Mouse (Mus musculus) neural tube, embryonic 11.5 days (tissue): ENCODE measurements around the gene Sstr4. TPM values are rescaled to one million over a fixed set of nuclear protein-coding genes. Genes with fewer than 3 reads are reported as not detected.

ENCODE experiments used
- ATAC-seq: fragments of 200-750 bp; cut with Nextera tagmentation; 2 replicates; pipeline ENCODE4 v1.8.0; 2017; ENCODE audit warnings: moderate number of reproducible peaks, mild to moderate bottlenecking, moderate TSS enrichment, moderate library complexity; ENCODE audit not compliant: insufficient read depth, low FRiP score, low TSS enrichment
- DNase-seq: peaks from one replicate; pipeline ENCODE4 v3.0.0-alpha.2; 2015; ENCODE audit warnings: low spot score
- H3K27ac ChIP-seq: fragments of 300-500 bp; sonication (generic); 2 replicates; pipeline ENCODE4 v1.5.1; 2014; ENCODE audit warnings: low read depth, mild to moderate bottlenecking, low read length
- H3K27me3 ChIP-seq: fragments of 300-500 bp; sonication (generic); 2 replicates; pipeline ENCODE4 v1.6.1; 2014; ENCODE audit warnings: mild to moderate bottlenecking, low read length, mixed read lengths; ENCODE audit not compliant: control insufficient read depth, insufficient read depth
- H3K36me3 ChIP-seq: fragments of 300-500 bp; sonication (generic); 2 replicates; pipeline ENCODE4 v1.6.1; 2014; ENCODE audit warnings: mild to moderate bottlenecking, low read length, moderate library complexity, mixed read lengths; ENCODE audit not compliant: control insufficient read depth, insufficient read depth
- H3K4me1 ChIP-seq: fragments of 300-500 bp; sonication (generic); 2 replicates; pipeline ENCODE4 v1.6.1; 2014; ENCODE audit warnings: low read length, mixed read lengths; ENCODE audit not compliant: control insufficient read depth, insufficient read depth
- H3K4me2 ChIP-seq: fragments of 300-500 bp; sonication (generic); 2 replicates; pipeline ENCODE4 v1.6.1; 2014; ENCODE audit warnings: low read depth, mild to moderate bottlenecking, moderate library complexity
- H3K4me3 ChIP-seq: fragments of 300-500 bp; sonication (generic); 2 replicates; pipeline ENCODE4 v1.5.1; 2014; ENCODE audit warnings: low read depth, low read length
- H3K9ac ChIP-seq: fragments of 300-500 bp; sonication (generic); 2 replicates; pipeline ENCODE4 v1.6.1; 2014; ENCODE audit warnings: mild to moderate bottlenecking, low read length
- H3K9me3 ChIP-seq: fragments of 300-500 bp; sonication (generic); 2 replicates; pipeline ENCODE4 v1.6.1; 2016; ENCODE audit warnings: low read length; ENCODE audit not compliant: control insufficient read depth
- WGBS: fragments of 180-500 bp; shearing (Covaris S2); extraction: QIAGEN DNeasy Blood & Tissue Kit; methylation state at CpG from one replicate; pipeline ENCODE4 v1.1.7; 2014; 5-methylcytosine and 5-hydroxymethylcytosine counted together
- polyA plus RNA-seq: library from polyadenylated mRNA; unstranded; fragments of >200 nt; fragmentation: Nextera tagmentation; extraction: Ambion mirVana; gene quantifications from 2 replicates; pipeline ENCODE4 v1.2.1, GENCODE M21; 2014

Sstr4 gene
- polyA plus RNA-seq, 1 experiment from 2014 or later = 0.80 TPM

DNA sequence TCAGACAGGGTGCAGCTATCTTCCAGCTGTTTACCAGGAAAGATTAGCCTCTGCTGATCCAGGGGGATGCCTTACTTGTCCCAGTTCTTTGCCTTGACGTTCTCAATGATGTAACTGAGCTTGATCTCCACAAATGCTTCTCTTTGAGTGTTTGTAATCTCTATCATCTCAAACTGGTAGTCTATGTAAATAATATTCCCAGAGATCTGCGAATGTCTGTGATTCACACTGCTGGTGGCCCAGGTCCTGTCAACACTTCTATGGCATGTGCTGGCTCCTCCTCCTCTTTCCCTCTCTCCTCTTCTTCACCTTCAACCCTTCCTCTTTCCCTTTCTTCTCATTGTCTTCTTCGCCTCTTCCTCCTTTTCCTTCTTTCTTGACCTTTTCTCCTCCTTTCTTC, 24.0 kb downstream of the Sstr4 start:
- no peak for ATAC-seq
- H3K4me3 ChIP-seq = no peak overlapping the region

DNA sequence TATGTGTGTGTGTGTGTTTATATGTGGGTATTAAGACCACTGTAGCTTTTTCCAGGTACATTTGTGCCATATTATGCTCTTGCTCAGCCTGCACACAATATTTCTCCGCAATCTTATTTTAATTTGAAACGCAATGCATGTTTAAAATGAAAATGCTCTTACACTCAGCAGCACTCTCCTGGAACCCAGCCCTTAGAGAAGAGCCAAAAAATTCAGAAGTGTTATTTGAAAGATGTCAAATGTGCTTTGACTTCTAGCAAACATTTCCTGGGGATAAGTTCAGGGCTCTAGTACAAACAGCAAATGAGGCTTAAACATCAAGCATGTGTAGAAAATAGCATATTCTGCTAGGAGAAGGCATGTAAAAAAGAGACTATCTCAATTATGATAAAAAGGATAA, 24.6 kb downstream of the Sstr4 start:
- no peak for DNase-seq
- WGBS = 97% methylated on average over 2 of the region's 2 CpGs
- H3K27me3 ChIP-seq = no peaks in the 10 kb centered on the region
- H3K27ac ChIP-seq = no peak overlapping the region
- no peaks in the 10 kb centered on the region for H3K9me3 ChIP-seq
- H3K4me2 ChIP-seq = no peak overlapping the region
- ATAC-seq = no peak
- no peaks in the 10 kb centered on the region for H3K36me3 ChIP-seq
- no peak overlapping the region for H3K4me3 ChIP-seq
- H3K4me1 ChIP-seq = no peaks in the 10 kb centered on the region
- H3K9ac ChIP-seq = no peak overlapping the region

More for the DNA sequence above, 24.0 kb downstream of the Sstr4 start:
- H3K9ac ChIP-seq = no peak overlapping the region
- H3K4me2 ChIP-seq = no peak overlapping the region
- H3K9me3 ChIP-seq = no peaks in the 10 kb centered on the region
- H3K36me3 ChIP-seq = no peaks in the 10 kb centered on the region
- no peak for DNase-seq
- H3K4me1 ChIP-seq = no peaks in the 10 kb centered on the region
- H3K27me3 ChIP-seq = no peaks in the 10 kb centered on the region
- no peak overlapping the region for H3K27ac ChIP-seq
- WGBS = 80% methylated on average over 3 of the region's 3 CpGs

GRCm38 (mm10) chr2:148421112-148421511, 26.0 kb downstream of the Sstr4 start:
- ATAC-seq (no peak), DNase-seq (no peak)
- H3K4me2 ChIP-seq = no peak overlapping the region
- H3K36me3 ChIP-seq = no peaks in the 10 kb centered on the region
- WGBS = 74% methylated on average over 1 of the region's 1 CpGs
- H3K4me3 ChIP-seq = no peak overlapping the region
- H3K9ac ChIP-seq = no peak overlapping the region
- no peak overlapping the region for H3K27ac ChIP-seq
- H3K9me3 ChIP-seq = no peaks in the 10 kb centered on the region
- H3K4me1 ChIP-seq = no peaks in the 10 kb centered on the region
- H3K27me3 ChIP-seq = no peaks in the 10 kb centered on the region

DNA sequence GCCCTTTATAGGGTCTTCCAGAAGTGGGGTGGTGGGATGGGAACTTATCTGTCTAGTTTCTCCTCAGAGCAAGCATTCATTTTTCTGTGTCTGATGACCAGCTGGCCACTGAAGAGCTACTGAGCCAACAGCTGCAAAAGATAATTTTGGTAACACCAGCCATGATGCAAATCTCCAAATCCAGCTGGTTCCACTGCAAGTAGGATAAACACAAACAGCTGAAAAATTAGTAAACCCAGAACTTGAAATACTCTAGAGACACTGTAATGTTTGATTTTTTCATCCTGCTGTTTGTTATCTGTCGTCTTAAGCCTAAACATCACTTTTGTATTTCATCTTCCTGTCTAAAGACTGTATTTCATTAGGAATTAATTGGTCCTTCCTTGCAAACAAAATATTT, 26.6 kb downstream of the Sstr4 start:
- no peak overlapping the region for H3K9ac ChIP-seq
- no peak overlapping the region for H3K4me2 ChIP-seq
- no peaks in the 10 kb centered on the region for H3K36me3 ChIP-seq
- H3K27me3 ChIP-seq = no peaks in the 10 kb centered on the region
- H3K4me3 ChIP-seq = no peak overlapping the region
- no peak for DNase-seq
- H3K4me1 ChIP-seq = no peaks in the 10 kb centered on the region
- WGBS = 73% methylated on average over 1 of the region's 1 CpGs
- no peak overlapping the region for H3K27ac ChIP-seq
- ATAC-seq = no peak
- no peaks in the 10 kb centered on the region for H3K9me3 ChIP-seq

DNA sequence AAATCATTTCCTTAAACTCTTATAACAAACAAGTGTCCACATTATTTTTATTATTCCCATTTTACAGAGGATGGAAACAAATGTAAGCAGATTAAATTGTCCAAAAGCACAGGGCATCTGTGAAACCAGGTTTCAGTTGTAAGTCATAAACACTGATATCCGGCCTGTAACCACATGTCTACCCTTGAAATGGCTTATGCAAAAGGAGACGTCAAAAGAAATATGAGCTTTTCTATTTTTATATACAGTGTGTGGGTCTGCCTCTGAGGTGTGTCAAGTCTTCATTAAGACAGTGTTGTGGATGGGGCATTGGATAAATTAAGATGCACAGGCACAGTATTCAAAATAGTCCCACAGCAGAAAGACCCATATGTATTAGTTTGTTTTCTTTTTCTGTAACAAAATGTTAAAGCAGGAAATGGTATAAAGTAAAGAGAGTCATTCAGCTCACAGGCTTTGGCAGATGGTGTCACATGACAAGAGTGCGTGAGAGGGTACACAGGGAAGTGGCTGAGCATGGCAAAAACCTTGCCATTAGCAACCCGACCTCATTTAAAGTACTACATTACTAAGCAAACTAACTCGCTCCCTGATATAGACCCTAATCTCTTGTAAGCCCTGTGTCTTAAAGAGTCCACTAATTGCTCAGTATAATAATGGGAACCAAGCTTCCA, 30.7 kb downstream of the Sstr4 start:
- no peaks in the 10 kb centered on the region for H3K36me3 ChIP-seq
- ATAC-seq (no peak), DNase-seq (no peak)
- WGBS = 82% methylated on average over 5 of the region's 5 CpGs
- H3K4me3 ChIP-seq = no peak overlapping the region
- H3K9me3 ChIP-seq = no peaks in the 10 kb centered on the region
- H3K4me1 ChIP-seq = no peaks in the 10 kb centered on the region
- no peak overlapping the region for H3K9ac ChIP-seq
- no peak overlapping the region for H3K27ac ChIP-seq
- no peaks in the 10 kb centered on the region for H3K27me3 ChIP-seq
- no peak overlapping the region for H3K4me2 ChIP-seq

DNA sequence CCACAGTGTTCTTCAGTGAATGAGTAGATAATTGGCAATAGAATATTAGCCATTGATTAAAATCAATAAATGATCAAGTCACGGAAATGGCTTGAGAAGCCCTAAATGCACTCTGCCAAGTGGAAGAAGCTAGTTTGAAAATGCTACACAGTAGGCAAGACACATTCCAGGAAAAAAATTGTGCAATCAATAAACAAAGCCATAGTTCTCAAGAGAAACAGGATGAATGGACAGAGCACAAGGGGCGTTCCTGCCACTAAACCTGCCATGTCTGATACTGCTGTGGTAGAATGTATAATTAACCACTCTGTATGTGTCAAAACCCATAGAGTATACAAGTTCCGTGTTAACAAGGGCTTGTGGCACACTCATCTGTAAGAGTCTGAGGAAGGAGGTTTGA, 32.4 kb downstream of the Sstr4 start:
- DNase-seq = no peak
- no peaks in the 10 kb centered on the region for H3K27me3 ChIP-seq
- no peaks in the 10 kb centered on the region for H3K9me3 ChIP-seq
- no peaks in the 10 kb centered on the region for H3K36me3 ChIP-seq
- WGBS = 82% methylated on average over 3 of the region's 3 CpGs
- H3K4me3 ChIP-seq = no peak overlapping the region
- H3K27ac ChIP-seq = no peak overlapping the region
- no peak overlapping the region for H3K9ac ChIP-seq
- no peak overlapping the region for H3K4me2 ChIP-seq
- H3K4me1 ChIP-seq = no peaks in the 10 kb centered on the region
- ATAC-seq = no peak

- no peaks in the 10 kb centered on the region for H3K9me3 ChIP-seq
- H3K36me3 ChIP-seq = no peaks in the 10 kb centered on the region
- H3K4me1 ChIP-seq = no peaks in the 10 kb centered on the region
- no peak overlapping the region for H3K9ac ChIP-seq
- no peak for ATAC-seq
- H3K4me3 ChIP-seq = no peak overlapping the region
- WGBS = 88% methylated on average over 3 of the region's 3 CpGs
- no peak overlapping the region for H3K4me2 ChIP-seq
- no peak overlapping the region for H3K27ac ChIP-seq
- H3K27me3 ChIP-seq = no peaks in the 10 kb centered on the region
- DNase-seq = no peak
These were observed 33.4 kb downstream of the Sstr4 start for GRCm38 (mm10) chr2:148428523-148428922.

- Histone ChIP-seq H3K36me3 (no peaks in the 10 kb centered on the region), H3K4me2 (no peak overlapping the region), H3K9ac (no peak overlapping the region), H3K4me1 (no peaks in the 10 kb centered on the region), H3K27ac (no peak overlapping the region), H3K9me3 (no peaks in the 10 kb centered on the region), H3K27me3 (no peaks in the 10 kb centered on the region), H3K4me3 (no peak overlapping the region)
- DNase-seq (no peak), ATAC-seq (no peak)
These were observed 33.9 kb downstream of the Sstr4 start for GRCm38 (mm10) chr2:148429001-148429505.

DNA sequence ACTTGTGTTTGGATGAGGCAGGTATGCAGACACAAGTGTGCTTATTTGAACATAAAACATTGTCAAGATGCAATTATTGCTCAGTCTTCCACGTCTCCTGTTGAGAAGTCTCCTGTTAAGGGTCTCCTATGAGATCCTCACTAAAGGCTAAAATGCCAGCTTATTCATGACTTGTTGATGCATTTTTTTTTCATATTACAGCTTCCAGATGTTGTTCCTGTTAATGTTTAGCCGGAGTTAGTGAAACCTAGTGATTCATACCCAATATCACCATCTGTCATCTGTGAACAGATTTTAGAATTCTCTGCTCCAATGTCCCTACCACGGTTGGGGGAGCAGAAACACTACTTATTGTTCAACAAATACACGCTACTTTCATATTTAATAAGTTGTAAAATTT, 35.8 kb downstream of the Sstr4 start:
- no peak for ATAC-seq
- Histone ChIP-seq H3K4me2 (no peak overlapping the region), H3K27me3 (no peaks in the 10 kb centered on the region), H3K9me3 (no peaks in the 10 kb centered on the region), H3K4me3 (no peak overlapping the region), H3K36me3 (no peaks in the 10 kb centered on the region), H3K27ac (no peak overlapping the region), H3K9ac (no peak overlapping the region), H3K4me1 (no peaks in the 10 kb centered on the region)
- DNase-seq = no peak
- WGBS = 79% methylated on average over 4 of the region's 4 CpGs
